Mouse (Mus musculus) erythroblast, embryonic 14.5 days (primary cell): ENCODE data around the gene Pdss1.
"Not testable (repeated sequence)": the region's sequence is repeated elsewhere in the genome, so short reads cannot be mapped to it uniquely, and the experiment has no call there.

Experiments
- GATA1 ChIP-seq: IDR thresholded peaks from 2 replicates; pipeline ENCODE4 v1.6.1; 2012; ENCODE audit warnings: low read length, inconsistent platforms, mixed read lengths
- TAL1 ChIP-seq: IDR thresholded peaks from 3 replicates; pipeline ENCODE4 v1.6.1; 2012; ENCODE audit warnings: low read length, inconsistent platforms, mixed read lengths

GRCm38 (mm10) chr2:22925911-22926310, 30.6 kb downstream of the Pdss1 start:
- TF ChIP-seq GATA1, TAL1: not testable (repeated sequence)
